In genomic region chr17:70706976-70707818, GRCm38 (mm10) we compare ENCODE assay signal across 8 mouse cellular contexts.
DNase-seq lines count a peak whose midpoint lies in the region; ATAC-seq and TF ChIP-seq lines count a peak whose summit lies in the region.

No protein-coding gene starts in this region.

- H3ac ChIP-seq in C2C12 (ENCODE audit: control insufficient read depth, insufficient read length, low read depth): peak overlapping the region; percentile 5

- H3K79me3 ChIP-seq in C2C12 (ENCODE audit: low read depth): no peaks in the 10 kb centered on the region

- 4% methylated on average over 28 of the region's 28 CpGs for WGBS in forebrain, embryonic 10.5 days
- 4% methylated on average over 28 of the region's 28 CpGs for WGBS in heart, embryonic 15.5 days
- 5% methylated on average over 28 of the region's 28 CpGs for whole genome bisulfite sequencing in liver, embryonic 13.5 days (ENCODE audit: insufficient replicate concordance)
- WGBS in neural tube, embryonic 11.5 days: 7% methylated on average over 28 of the region's 28 CpGs
- WGBS in stomach, embryonic 16.5 days: 3% methylated on average over 28 of the region's 28 CpGs

- 0 out of 2 replicates have a peak overlapping the region, but pooled peaks have one; percentile 13 for H3K9ac ChIP-seq in heart, embryonic 15.5 days
- H3K9ac ChIP-seq in liver, embryonic 13.5 days: no peak overlapping the region
- no peak overlapping the region for H3K9ac ChIP-seq in neural tube, embryonic 11.5 days (ENCODE audit: low read length)
- H3K9ac ChIP-seq in stomach, embryonic 16.5 days (ENCODE audit: low read length): peak overlapping the region; percentile 49; the same call in 1 of the 2 replicates

- H3K9me3 ChIP-seq in forebrain, embryonic 10.5 days: no peaks in the 10 kb centered on the region
- no peaks in the 10 kb centered on the region for H3K9me3 ChIP-seq in heart, embryonic 15.5 days (replicated peaks)
- no peaks in the 10 kb centered on the region for H3K9me3 ChIP-seq in liver, embryonic 13.5 days (replicated peaks)
- no peaks in the 10 kb centered on the region for H3K9me3 ChIP-seq in neural tube, embryonic 11.5 days (ENCODE audit: control insufficient read depth, low read length)
- no peaks in the 10 kb centered on the region for H3K9me3 ChIP-seq in stomach, embryonic 16.5 days (replicated peaks; ENCODE audit: control insufficient read depth, low read length)

- ATAC-seq in heart, embryonic 15.5 days (replicated peaks; ENCODE audit: insufficient number of reproducible peaks, insufficient read depth, low FRiP score, low read depth): no peak
- no peak for ATAC-seq in liver, embryonic 13.5 days (ENCODE audit: low read depth)
- peak; percentile 71 for ATAC-seq in neural tube, embryonic 11.5 days (ENCODE audit: insufficient read depth, low FRiP score, low TSS enrichment)
- ATAC-seq in stomach, embryonic 16.5 days (ENCODE audit: insufficient read depth, low FRiP score): peak; percentile 63; the same call in 1 of the 2 replicates

- TF ChIP-seq POLR2A in brain, embryonic 14.5 days (IDR thresholded peaks at IDR 0.05; ENCODE audit: borderline replicate concordance, extremely low read depth, insufficient read depth, insufficient read length, poor library complexity, severe bottlenecking): no peak

- H3K4me2 ChIP-seq in heart, embryonic 15.5 days: peak overlapping the region; percentile 65
- peak overlapping the region; percentile 38; the same call in 1 of the 2 replicates for H3K4me2 ChIP-seq in liver, embryonic 13.5 days
- H3K4me2 ChIP-seq in neural tube, embryonic 11.5 days (ENCODE audit: low read depth): peak overlapping the region; percentile 43
- H3K4me2 ChIP-seq in stomach, embryonic 16.5 days (ENCODE audit: low read depth, low read length): peak overlapping the region; percentile 49

- H3K36me3 ChIP-seq in C2C12 (ENCODE audit: control insufficient read depth, insufficient read depth): no peaks in the 10 kb centered on the region
- no peaks in the 10 kb centered on the region for H3K36me3 ChIP-seq in forebrain, embryonic 10.5 days (replicated peaks)
- H3K36me3 ChIP-seq in heart, embryonic 15.5 days: no peaks in the 10 kb centered on the region
- H3K36me3 ChIP-seq in liver, embryonic 13.5 days: no peaks in the 10 kb centered on the region
- no peaks in the 10 kb centered on the region for H3K36me3 ChIP-seq in neural tube, embryonic 11.5 days (ENCODE audit: control insufficient read depth, insufficient read depth, low read length)
- no peaks in the 10 kb centered on the region for H3K36me3 ChIP-seq in stomach, embryonic 16.5 days (ENCODE audit: control insufficient read depth, insufficient read depth, low read length)

- H3K27me3 ChIP-seq in C2C12 (ENCODE audit: control insufficient read depth, insufficient read depth, insufficient read length): no peaks in the 10 kb centered on the region
- H3K27me3 ChIP-seq in forebrain, embryonic 10.5 days (ENCODE audit: poor library complexity, severe bottlenecking): peaks cover 29% of the 10 kb centered on the region
- H3K27me3 ChIP-seq in heart, embryonic 15.5 days: no peaks in the 10 kb centered on the region
- peaks cover 17% of the 10 kb centered on the region for H3K27me3 ChIP-seq in liver, embryonic 13.5 days
- H3K27me3 ChIP-seq in neural tube, embryonic 11.5 days (ENCODE audit: control insufficient read depth, insufficient read depth, low read length): no peaks in the 10 kb centered on the region
- no peaks in the 10 kb centered on the region for H3K27me3 ChIP-seq in stomach, embryonic 16.5 days (ENCODE audit: control insufficient read depth, insufficient read depth, low read length)

- TF ChIP-seq CTCF in C2C12 (IDR thresholded peaks at IDR 0.05; ENCODE audit: control insufficient read depth, insufficient read depth, insufficient read length): peak; percentile 77
- TF ChIP-seq CTCF in brain, embryonic 14.5 days (IDR thresholded peaks at IDR 0.05; ENCODE audit: borderline replicate concordance, extremely low read depth, insufficient read depth, insufficient read length): peak; percentile 98

- no peaks in the 10 kb centered on the region for H3K79me2 ChIP-seq in C2C12 (ENCODE audit: control insufficient read depth, insufficient read depth)

- peak overlapping the region; percentile 70 for H3K27ac ChIP-seq in forebrain, embryonic 10.5 days
- no peak overlapping the region for H3K27ac ChIP-seq in heart, embryonic 15.5 days
- H3K27ac ChIP-seq in liver, embryonic 13.5 days: no peak overlapping the region
- H3K27ac ChIP-seq in neural tube, embryonic 11.5 days (ENCODE audit: low read depth, low read length): no peak overlapping the region
- H3K27ac ChIP-seq in stomach, embryonic 16.5 days (ENCODE audit: low read length): no peak overlapping the region

- no peak overlapping the region for H3K4me3 ChIP-seq in C2C12 (ENCODE audit: insufficient read depth, poor library complexity, severe bottlenecking)
- peak overlapping the region; percentile 46 for H3K4me3 ChIP-seq in forebrain, embryonic 10.5 days
- H3K4me3 ChIP-seq in heart, embryonic 15.5 days: peak overlapping the region; percentile 29
- no peak overlapping the region for H3K4me3 ChIP-seq in liver, embryonic 13.5 days (replicated peaks)
- 0 out of 2 replicates have a peak overlapping the region, but pooled peaks have one; percentile 5 for H3K4me3 ChIP-seq in neural tube, embryonic 11.5 days (ENCODE audit: low read depth, low read length)
- peak overlapping the region; percentile 29 for H3K4me3 ChIP-seq in stomach, embryonic 16.5 days (replicated peaks; ENCODE audit: low read length)

- H3K4me1 ChIP-seq in forebrain, embryonic 10.5 days: peaks cover 20% of the 10 kb centered on the region
- H3K4me1 ChIP-seq in heart, embryonic 15.5 days (replicated peaks): peaks cover 7% of the 10 kb centered on the region
- 0 out of 2 replicates have a peak, but pooled peaks cover 2% of the 10 kb centered on the region for H3K4me1 ChIP-seq in liver, embryonic 13.5 days (replicated peaks)
- H3K4me1 ChIP-seq in neural tube, embryonic 11.5 days (ENCODE audit: control insufficient read depth, insufficient read depth, low read length): 0 out of 2 replicates have a peak, but pooled peaks cover 4% of the 10 kb centered on the region
- 0 out of 2 replicates have a peak, but pooled peaks cover 6% of the 10 kb centered on the region for H3K4me1 ChIP-seq in stomach, embryonic 16.5 days (ENCODE audit: control insufficient read depth, insufficient read depth, low read length)

- peak; percentile 91 for DNase-seq in brain, embryonic 14.5 days (ENCODE audit: low read depth)
- peak; percentile 87 for DNase-seq in forebrain, embryonic 10.5 days (ENCODE audit: extremely low spot score, low spot score)
- peak; percentile 89 for DNase-seq in kidney, postnatal 14 days
- peak; percentile 34 for DNase-seq in liver, embryonic 13.5 days
- peak; percentile 86 for DNase-seq in neural tube, embryonic 11.5 days (ENCODE audit: low spot score)

TF ChIP-seq in C2C12, 6 proteins besides CTCF, POLR2A, EP300 and RAD21:
- no peak for TF ChIP-seq FOSL1 (IDR thresholded peaks at IDR 0.05; ENCODE audit: insufficient read depth, low read length, poor library complexity, severe bottlenecking)
- TF ChIP-seq USF1 (IDR thresholded peaks at IDR 0.05; ENCODE audit: low read depth): no peak
- no peak for TF ChIP-seq MYOG (IDR thresholded peaks at IDR 0.05; ENCODE audit: control insufficient read depth, extremely low read depth, insufficient read length)
- TF ChIP-seq CEBPB (IDR thresholded peaks at IDR 0.05; ENCODE audit: low read depth): no peak
- no peak for TF ChIP-seq MYOD1 (IDR thresholded peaks at IDR 0.05; ENCODE audit: control insufficient read depth, insufficient read length, low read depth)
- no peak for TF ChIP-seq MAX (IDR thresholded peaks at IDR 0.05)
TF ChIP-seq in C2C12: peak in this region for 0.

Comparison
In these comparisons a context has a peak if more than half of its experiments do, and no peak if none do; other contexts are left out.
1. H3K4me3 ChIP-seq: peak in forebrain, embryonic 10.5 days (single experiment), heart, embryonic 15.5 days (single experiment), neural tube, embryonic 11.5 days (single experiment) and stomach, embryonic 16.5 days (single experiment); none in C2C12 (single experiment) and liver, embryonic 13.5 days (single experiment).
2. DNase-seq: peak in every context shown above with its lines; median percentile 91 in brain, embryonic 14.5 days; 89 in kidney, postnatal 14 days; 87 in forebrain, embryonic 10.5 days; 86 in neural tube, embryonic 11.5 days; 34 in liver, embryonic 13.5 days.
3. ATAC-seq: peak in neural tube, embryonic 11.5 days (single experiment) and stomach, embryonic 16.5 days (single experiment); none in heart, embryonic 15.5 days (single experiment) and liver, embryonic 13.5 days (single experiment).
4. H3K9ac ChIP-seq: peak in heart, embryonic 15.5 days (single experiment) and stomach, embryonic 16.5 days (single experiment); none in liver, embryonic 13.5 days (single experiment) and neural tube, embryonic 11.5 days (single experiment).
5. Peak in every context shown above with its lines, with median percentiles within 50 percentile points of each other: H3K4me2 ChIP-seq.